Mouse (Mus musculus) lung, postnatal 14 days (tissue): ENCODE measurements around the gene Cyp11a1.

Experiments used
- DNase-seq: peaks from one replicate; pipeline ENCODE4 v3.0.0; 2021

The Cyp11a1 gene

GRCm38 (mm10) chr9:57972776-57973439 lies 33.3 kb upstream of the Cyp11a1 start:
- no peak for DNase-seq

- no peak for DNase-seq
Observed at GRCm38 (mm10) chr9:57973440-57974066, 32.7 kb upstream of the Cyp11a1 start.

- DNase-seq, result no peak
Observed at GRCm38 (mm10) chr9:57974221-57974620, 32.0 kb upstream of the Cyp11a1 start.

GRCm38 (mm10) chr9:57975200-57975821 lies 30.9 kb upstream of the Cyp11a1 start:
- no peak for DNase-seq

GRCm38 (mm10) chr9:57978025-57978424 lies 28.2 kb upstream of the Cyp11a1 start:
- DNase-seq, result no peak

GRCm38 (mm10) chr9:57978858-57979257 lies 27.4 kb upstream of the Cyp11a1 start:
- no peak for DNase-seq

GRCm38 (mm10) chr9:57980570-57980969 lies 25.6 kb upstream of the Cyp11a1 start:
- DNase-seq, result no peak

GRCm38 (mm10) chr9:57985304-57985703 lies 20.9 kb upstream of the Cyp11a1 start:
- no peak for DNase-seq

- no peak for DNase-seq
Observed at GRCm38 (mm10) chr9:57986293-57986692, 19.9 kb upstream of the Cyp11a1 start.

- no peak for DNase-seq
Observed at GRCm38 (mm10) chr9:57988098-57988497, 18.1 kb upstream of the Cyp11a1 start.

- DNase-seq, result no peak
Observed at GRCm38 (mm10) chr9:57989309-57989708, 16.9 kb upstream of the Cyp11a1 start.

GRCm38 (mm10) chr9:57990438-57991110 lies 15.6 kb upstream of the Cyp11a1 start:
- peak; percentile 46 for DNase-seq

GRCm38 (mm10) chr9:57992060-57992459 lies 14.2 kb upstream of the Cyp11a1 start:
- no peak for DNase-seq

GRCm38 (mm10) chr9:57992781-57993591 lies 13.2 kb upstream of the Cyp11a1 start:
- no peak for DNase-seq

GRCm38 (mm10) chr9:57995282-57995681 lies 10.9 kb upstream of the Cyp11a1 start:
- no peak for DNase-seq

GRCm38 (mm10) chr9:57997511-57998031 lies 8.6 kb upstream of the Cyp11a1 start:
- DNase-seq, result no peak

- DNase-seq, result peak; percentile 67
Observed at GRCm38 (mm10) chr9:57998032-57998659, 8.1 kb upstream of the Cyp11a1 start.

- no peak for DNase-seq
Observed at GRCm38 (mm10) chr9:57998685-57999084, 7.5 kb upstream of the Cyp11a1 start.

- no peak for DNase-seq
Observed at GRCm38 (mm10) chr9:57999676-58000075, 6.5 kb upstream of the Cyp11a1 start.

- DNase-seq, result no peak
Observed at GRCm38 (mm10) chr9:58003272-58003671, 2.9 kb upstream of the Cyp11a1 start.

- no peak for DNase-seq
Observed at GRCm38 (mm10) chr9:58008336-58009014, 2.3 kb downstream of the Cyp11a1 start.

- DNase-seq, result peak; percentile 27
Observed at GRCm38 (mm10) chr9:58009015-58009362, 2.8 kb downstream of the Cyp11a1 start.
